Mouse (Mus musculus) limb, embryonic 13.5 days (tissue): ENCODE data around the gene Per1. TPM values are rescaled to one million over a fixed set of nuclear protein-coding genes. Genes with fewer than 3 reads are reported as not detected.

Experiments
- ATAC-seq: fragments of 200-750 bp; cut with Nextera tagmentation; 2 replicates; pipeline ENCODE4 v1.8.0; 2017; ENCODE audit warnings: low read depth, moderate number of reproducible peaks, moderate TSS enrichment; ENCODE audit not compliant: low FRiP score
- H3K27ac ChIP-seq: fragments of 300-500 bp; sonication (generic); 2 replicates; pipeline ENCODE4 v1.5.1; 2015; ENCODE audit warnings: inconsistent platforms, mild to moderate bottlenecking, moderate library complexity
- H3K27me3 ChIP-seq: fragments of 300-500 bp; sonication (generic); 2 replicates; pipeline ENCODE4 v1.6.1; 2015; ENCODE audit warnings: mild to moderate bottlenecking, inconsistent platforms
- H3K36me3 ChIP-seq: fragments of 300-500 bp; sonication (generic); 2 replicates; pipeline ENCODE4 v1.6.1; 2015; ENCODE audit warnings: inconsistent platforms, mild to moderate bottlenecking, moderate library complexity
- H3K4me1 ChIP-seq: fragments of 300-500 bp; sonication (generic); 2 replicates; pipeline ENCODE4 v1.6.1; 2015; ENCODE audit warnings: inconsistent platforms
- H3K4me2 ChIP-seq: fragments of 300-500 bp; sonication (generic); replicated peaks from 2 replicates; pipeline ENCODE4 v1.6.1; 2015; ENCODE audit warnings: inconsistent platforms, mild to moderate bottlenecking, moderate library complexity
- H3K4me3 ChIP-seq: fragments of 300-500 bp; sonication (generic); 2 replicates; pipeline ENCODE4 v1.5.1; 2015; ENCODE audit warnings: moderate library complexity, mild to moderate bottlenecking, inconsistent platforms
- H3K9ac ChIP-seq: fragments of 300-500 bp; sonication (generic); 2 replicates; pipeline ENCODE4 v1.6.1; 2015; ENCODE audit warnings: mild to moderate bottlenecking, inconsistent platforms
- H3K9me3 ChIP-seq: fragments of 300-500 bp; sonication (generic); 2 replicates; pipeline ENCODE4 v1.6.1; 2016; ENCODE audit warnings: inconsistent platforms
- WGBS: fragments of 180-500 bp; shearing (Covaris S2); methylation state at CpG from one replicate; pipeline ENCODE4 v1.1.7; 2015; 5-methylcytosine and 5-hydroxymethylcytosine counted together
- polyA plus RNA-seq: library from polyadenylated mRNA; unstranded; fragments of >200 nt; fragmentation: Nextera tagmentation; extraction: Ambion mirVana; gene quantifications from 2 replicates; pipeline ENCODE4 v1.2.1, GENCODE M21; 2015

Gene Per1
- polyA plus RNA-seq, 1 experiment from 2014 or later: 12.0 TPM

DNA sequence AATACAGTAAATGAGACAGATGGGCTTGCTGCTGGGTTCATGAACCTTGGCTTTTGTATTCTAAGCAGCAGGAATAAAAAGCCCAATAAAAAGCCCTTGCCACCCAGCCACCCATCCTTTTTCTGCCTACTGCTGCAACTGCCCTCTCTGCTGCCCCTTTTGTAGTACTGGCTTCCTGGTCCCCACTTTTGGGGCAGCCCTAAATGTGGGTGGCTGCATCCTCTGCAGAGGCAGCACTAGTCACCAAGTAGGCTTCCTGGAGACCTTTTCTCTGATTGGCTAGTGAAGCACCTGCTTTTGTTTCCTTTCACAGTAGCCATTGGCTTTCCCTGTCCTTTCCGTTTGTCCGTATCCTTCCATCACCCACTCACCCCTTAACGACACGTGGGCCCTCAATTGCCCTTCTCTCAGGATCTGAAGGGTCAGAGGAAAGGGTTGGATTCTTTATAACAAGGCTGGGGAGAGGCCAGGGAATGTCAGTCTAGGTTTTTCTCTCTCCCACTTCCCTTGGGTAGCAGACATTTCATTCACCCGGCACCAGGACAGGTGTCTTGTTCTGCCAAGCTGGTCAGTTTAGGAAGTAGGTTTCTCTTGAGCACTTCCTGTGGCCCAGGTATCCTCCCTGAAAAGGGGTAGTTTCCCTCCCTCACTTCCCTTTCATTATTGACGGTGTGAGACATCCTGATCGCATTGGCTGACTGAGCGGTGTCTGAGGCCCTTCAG, 3.2 kb downstream of the Per1 start:
- Histone ChIP-seq H3K27ac (peak overlapping the region; percentile 92), H3K27me3 (no peaks in the 10 kb centered on the region), H3K36me3 (peaks cover 27% of the 10 kb centered on the region), H3K4me3 (peak overlapping the region; percentile 69), H3K9ac (peak overlapping the region; percentile 72), H3K4me2 (peak overlapping the region; percentile 98), H3K9me3 (no peaks in the 10 kb centered on the region), H3K4me1 (peaks cover 54% of the 10 kb centered on the region)
- WGBS: 22% methylated on average over 8 of the region's 8 CpGs
- no peak for ATAC-seq

DNA sequence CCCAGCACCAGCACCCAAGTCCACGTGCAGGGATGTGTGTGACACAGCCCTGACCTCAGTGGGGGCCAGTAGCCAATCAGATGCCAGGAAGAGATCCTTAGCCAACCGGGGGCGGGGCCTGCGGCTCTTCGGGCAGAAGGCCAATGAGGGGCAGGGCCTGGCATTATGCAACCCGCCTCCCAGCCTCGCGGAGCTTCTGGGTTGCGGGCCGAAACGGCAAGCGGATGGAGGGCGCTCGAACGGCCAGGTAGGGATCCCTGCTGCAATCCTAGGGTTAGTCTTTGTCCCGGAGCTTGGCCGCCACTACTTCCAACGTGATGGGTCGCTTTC, 3.7 kb downstream of the Per1 start:
- H3K4me2 ChIP-seq: peak overlapping the region; percentile 98
- H3K36me3 ChIP-seq: peaks cover 33% of the 10 kb centered on the region
- peak overlapping the region; percentile 72 for H3K9ac ChIP-seq
- under 1% methylated on average over 19 of the region's 19 CpGs for WGBS
- H3K4me1 ChIP-seq: peaks cover 54% of the 10 kb centered on the region
- H3K27me3 ChIP-seq: no peaks in the 10 kb centered on the region
- ATAC-seq: no peak
- H3K9me3 ChIP-seq: no peaks in the 10 kb centered on the region
- peak overlapping the region; percentile 92 for H3K27ac ChIP-seq
- peak overlapping the region; percentile 69 for H3K4me3 ChIP-seq

DNA sequence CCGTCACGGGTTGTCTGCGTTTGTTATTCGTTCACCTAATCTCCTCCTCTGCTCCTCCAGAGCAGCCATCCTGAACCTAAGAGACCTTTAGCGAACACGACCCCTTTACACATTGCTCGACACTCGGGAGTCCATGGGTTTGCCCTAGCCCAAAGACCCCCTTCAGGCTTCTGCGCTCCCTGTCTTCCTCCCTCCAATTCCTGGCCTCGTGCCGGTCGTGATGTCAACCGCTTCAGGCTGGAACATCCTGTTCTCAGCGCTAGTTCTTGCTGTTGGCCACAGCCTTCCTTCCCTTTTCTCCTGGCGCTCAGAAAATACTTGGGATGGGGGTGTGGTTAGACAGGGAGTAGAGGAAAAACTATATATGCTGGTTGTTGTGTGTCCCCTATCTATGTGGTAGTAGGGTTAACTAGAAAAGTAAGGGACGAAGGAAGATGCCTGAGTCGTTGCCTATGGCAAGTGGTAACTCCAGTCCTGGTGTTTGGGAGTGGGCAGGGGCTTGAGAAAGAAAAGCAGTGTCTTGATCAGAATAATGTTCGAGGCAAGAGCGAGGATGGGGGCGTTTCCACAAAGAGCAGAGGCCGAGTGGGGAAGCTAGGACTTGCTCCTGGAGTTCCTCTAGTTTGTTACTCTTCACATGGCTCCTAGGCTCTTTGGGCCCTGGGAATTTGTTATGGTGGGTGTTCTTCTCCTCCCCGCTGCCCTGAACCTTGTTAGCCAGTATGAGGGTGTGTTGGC, 4.3 kb downstream of the Per1 start:
- Histone ChIP-seq H3K27me3 (no peaks in the 10 kb centered on the region), H3K4me3 (peak overlapping the region; percentile 69), H3K4me2 (peak overlapping the region; percentile 98), H3K9ac (peak overlapping the region; percentile 72), H3K9me3 (no peaks in the 10 kb centered on the region), H3K36me3 (peaks cover 39% of the 10 kb centered on the region), H3K4me1 (peaks cover 52% of the 10 kb centered on the region), H3K27ac (peak overlapping the region; percentile 92)
- WGBS: 1% methylated on average over 22 of the region's 22 CpGs
- no peak for ATAC-seq

DNA sequence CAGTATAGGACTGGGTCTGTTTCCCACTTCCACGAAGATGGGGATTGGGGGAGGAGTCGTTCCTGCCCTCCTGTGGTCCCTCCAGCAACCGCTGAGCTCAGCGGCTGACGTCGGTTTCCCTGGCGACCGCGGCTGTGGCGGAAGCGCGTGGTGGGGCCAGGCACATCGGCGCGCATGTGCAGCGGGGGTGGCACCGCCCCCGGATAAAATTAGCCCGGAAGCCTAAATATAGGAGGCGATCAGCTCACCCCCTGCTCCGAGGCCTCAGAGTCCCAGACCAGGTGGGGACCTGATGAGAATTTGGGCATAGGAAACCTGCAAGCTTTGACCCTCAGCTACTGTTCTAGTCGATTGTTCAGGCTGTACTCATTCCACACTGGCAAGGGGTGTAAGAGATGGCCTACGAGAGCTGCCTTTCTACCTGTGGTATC, 4.9 kb downstream of the Per1 start:
- Histone ChIP-seq H3K36me3 (peaks cover 45% of the 10 kb centered on the region), H3K4me2 (peak overlapping the region; percentile 98), H3K4me3 (peak overlapping the region; percentile 69), H3K27me3 (no peaks in the 10 kb centered on the region), H3K9me3 (no peaks in the 10 kb centered on the region), H3K27ac (peak overlapping the region; percentile 92; the same call in 1 of the 2 replicates), H3K4me1 (peaks cover 50% of the 10 kb centered on the region), H3K9ac (peak overlapping the region; percentile 72)
- WGBS: 1% methylated on average over 23 of the region's 23 CpGs
- ATAC-seq: peak; percentile 7; the same call in 1 of the 2 replicates

DNA sequence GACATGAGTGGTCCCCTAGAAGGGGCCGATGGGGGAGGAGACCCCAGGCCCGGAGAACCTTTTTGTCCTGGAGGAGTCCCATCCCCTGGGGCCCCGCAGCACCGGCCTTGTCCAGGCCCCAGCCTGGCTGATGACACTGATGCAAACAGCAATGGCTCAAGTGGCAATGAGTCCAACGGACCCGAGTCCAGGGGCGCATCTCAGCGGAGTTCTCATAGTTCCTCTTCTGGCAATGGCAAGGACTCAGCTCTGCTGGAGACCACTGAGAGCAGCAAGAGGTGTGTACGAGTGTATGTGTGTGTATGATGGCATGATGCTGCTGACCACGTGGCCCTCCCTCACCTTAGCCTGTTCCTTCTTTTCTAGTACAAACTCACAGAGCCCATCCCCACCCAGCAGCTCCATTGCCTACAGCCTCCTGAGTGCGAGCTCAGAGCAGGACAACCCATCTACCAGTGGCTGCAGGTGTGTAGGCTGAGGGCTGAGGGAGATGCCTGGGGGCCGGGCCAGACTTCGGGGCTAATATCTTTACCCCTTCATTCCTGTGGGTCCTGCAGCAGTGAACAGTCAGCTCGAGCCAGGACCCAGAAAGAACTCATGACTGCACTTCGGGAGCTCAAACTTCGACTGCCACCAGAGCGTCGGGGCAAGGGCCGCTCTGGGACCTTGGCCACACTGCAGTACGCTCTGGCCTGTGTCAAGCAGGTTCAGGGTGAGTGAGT, 5.8 kb downstream of the Per1 start:
- peak overlapping the region; percentile 72 for H3K9ac ChIP-seq
- H3K27ac ChIP-seq: peak overlapping the region; percentile 74; the same call in 1 of the 2 replicates
- no peak for ATAC-seq
- 91% methylated on average over 20 of the region's 20 CpGs for WGBS
- H3K27me3 ChIP-seq: no peaks in the 10 kb centered on the region
- no peaks in the 10 kb centered on the region for H3K9me3 ChIP-seq
- peak overlapping the region; percentile 98 for H3K4me2 ChIP-seq
- H3K4me1 ChIP-seq: peaks cover 46% of the 10 kb centered on the region
- H3K36me3 ChIP-seq: peaks cover 53% of the 10 kb centered on the region
- peak overlapping the region; percentile 69 for H3K4me3 ChIP-seq

DNA sequence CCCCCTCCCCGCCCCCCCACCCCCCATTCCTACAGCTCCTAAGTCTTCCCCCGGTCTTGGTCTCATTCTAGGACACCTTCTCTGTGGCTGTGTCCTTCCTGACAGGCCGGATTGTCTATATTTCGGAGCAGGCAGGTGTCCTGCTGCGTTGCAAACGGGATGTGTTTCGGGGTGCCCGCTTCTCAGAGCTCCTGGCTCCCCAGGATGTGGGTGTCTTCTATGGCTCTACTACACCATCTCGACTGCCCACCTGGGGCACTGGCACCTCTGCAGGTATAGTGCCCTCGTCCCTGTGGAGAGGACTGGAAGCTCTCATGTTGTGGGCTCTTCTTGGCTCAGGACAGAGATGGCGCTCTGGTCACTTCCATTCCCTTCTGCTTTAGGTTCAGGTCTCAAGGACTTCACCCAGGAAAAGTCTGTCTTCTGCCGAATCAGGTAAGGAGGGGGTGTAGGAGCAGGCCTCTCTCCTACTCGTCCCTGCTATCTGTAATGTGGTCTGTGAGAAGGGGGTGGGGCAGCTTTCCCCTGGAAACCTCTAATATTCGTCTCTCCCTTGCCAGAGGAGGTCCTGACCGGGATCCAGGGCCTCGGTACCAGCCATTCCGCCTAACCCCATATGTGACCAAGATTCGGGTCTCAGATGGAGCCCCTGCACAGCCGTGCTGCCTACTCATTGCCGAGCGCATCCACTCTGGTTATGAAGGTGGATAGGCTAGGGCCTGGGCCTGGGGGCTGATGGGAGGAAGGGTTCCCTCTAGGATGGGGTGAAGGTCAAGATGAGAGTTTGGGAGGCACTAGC, 6.8 kb downstream of the Per1 start:
- ATAC-seq: no peak
- no peak overlapping the region for H3K9ac ChIP-seq
- peaks cover 64% of the 10 kb centered on the region for H3K36me3 ChIP-seq
- H3K4me1 ChIP-seq: peaks cover 36% of the 10 kb centered on the region
- H3K9me3 ChIP-seq: no peaks in the 10 kb centered on the region
- no peak overlapping the region for H3K27ac ChIP-seq
- no peak overlapping the region for H3K4me3 ChIP-seq
- WGBS: 90% methylated on average over 21 of the region's 21 CpGs
- H3K4me2 ChIP-seq: no peak overlapping the region
- no peaks in the 10 kb centered on the region for H3K27me3 ChIP-seq

DNA sequence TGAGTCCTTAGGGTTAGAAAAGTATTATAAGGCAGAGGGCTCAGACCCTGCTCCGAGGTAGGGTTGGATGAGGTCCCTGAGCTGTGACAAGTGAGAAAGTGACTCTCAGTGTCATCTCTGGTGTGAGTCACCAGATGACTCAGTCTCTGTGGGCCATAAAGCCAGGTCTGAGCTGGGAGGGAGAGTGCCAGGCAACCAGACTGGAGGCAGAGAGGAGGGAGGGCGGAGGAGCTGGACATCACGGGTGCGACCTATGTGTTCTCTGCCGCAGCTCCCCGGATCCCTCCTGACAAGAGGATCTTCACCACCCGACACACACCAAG, 7.3 kb downstream of the Per1 start:
- no peak overlapping the region for H3K4me3 ChIP-seq
- H3K36me3 ChIP-seq: peaks cover 69% of the 10 kb centered on the region
- H3K4me1 ChIP-seq: peaks cover 32% of the 10 kb centered on the region
- no peaks in the 10 kb centered on the region for H3K27me3 ChIP-seq
- H3K27ac ChIP-seq: no peak overlapping the region
- WGBS: 95% methylated on average over 7 of the region's 7 CpGs
- H3K9ac ChIP-seq: no peak overlapping the region
- no peaks in the 10 kb centered on the region for H3K9me3 ChIP-seq
- ATAC-seq: no peak
- H3K4me2 ChIP-seq: no peak overlapping the region

DNA sequence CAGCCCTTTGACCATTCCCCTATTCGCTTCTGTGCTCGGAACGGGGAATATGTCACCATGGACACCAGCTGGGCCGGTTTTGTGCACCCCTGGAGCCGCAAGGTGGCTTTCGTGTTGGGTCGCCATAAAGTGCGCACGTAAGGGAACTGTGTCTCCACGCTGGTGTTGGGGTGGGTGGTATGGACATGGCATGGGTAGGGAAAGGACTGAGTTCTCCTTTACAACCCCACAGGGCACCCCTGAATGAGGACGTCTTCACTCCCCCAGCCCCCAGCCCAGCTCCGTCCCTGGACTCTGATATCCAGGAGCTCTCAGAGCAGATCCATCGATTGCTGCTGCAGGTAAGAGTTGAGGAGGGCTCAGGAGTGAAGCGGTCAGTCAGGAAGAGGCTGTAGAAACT, 8.1 kb downstream of the Per1 start:
- Histone ChIP-seq H3K36me3 (peaks cover 77% of the 10 kb centered on the region), H3K4me1 (peaks cover 24% of the 10 kb centered on the region), H3K4me3 (no peak overlapping the region), H3K27me3 (no peaks in the 10 kb centered on the region), H3K27ac (no peak overlapping the region), H3K9ac (no peak overlapping the region), H3K9me3 (no peaks in the 10 kb centered on the region), H3K4me2 (no peak overlapping the region)
- 95% methylated on average over 14 of the region's 14 CpGs for WGBS
- ATAC-seq: no peak

DNA sequence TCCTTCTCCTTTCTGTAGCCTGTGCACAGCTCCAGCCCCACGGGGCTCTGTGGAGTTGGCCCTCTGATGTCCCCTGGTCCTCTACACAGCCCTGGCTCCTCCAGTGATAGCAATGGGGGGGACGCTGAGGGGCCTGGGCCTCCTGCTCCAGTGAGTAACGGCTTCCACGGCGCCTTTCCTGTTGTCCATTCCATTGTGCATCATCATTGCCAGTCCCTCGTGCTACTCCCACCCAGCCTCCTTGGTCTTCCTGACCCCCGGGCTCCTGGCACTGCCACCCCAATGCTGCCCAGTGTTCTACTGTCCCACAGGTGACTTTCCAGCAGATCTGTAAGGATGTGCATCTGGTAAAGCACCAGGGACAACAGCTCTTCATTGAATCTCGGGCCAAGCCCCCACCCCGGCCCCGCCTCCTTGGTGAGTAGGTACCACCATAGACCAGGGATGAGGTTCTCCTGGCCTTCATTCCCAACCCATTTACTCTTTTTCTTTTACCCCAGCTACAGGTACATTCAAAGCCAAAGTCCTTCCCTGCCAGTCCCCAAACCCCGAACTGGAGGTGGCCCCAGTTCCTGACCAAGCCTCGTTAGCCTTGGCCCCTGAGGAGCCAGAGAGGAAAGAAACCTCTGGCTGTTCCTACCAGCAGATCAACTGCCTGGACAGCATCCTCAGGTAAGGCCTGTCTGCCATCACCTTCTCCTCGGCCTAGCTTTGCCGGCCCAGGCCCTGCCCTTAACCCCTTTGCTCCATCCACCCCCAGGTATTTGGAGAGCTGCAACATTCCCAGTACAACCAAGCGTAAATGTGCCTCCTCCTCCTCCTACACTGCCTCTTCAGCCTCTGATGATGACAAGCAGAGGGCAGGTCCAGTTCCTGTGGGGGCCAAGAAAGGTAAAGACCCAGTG, 8.8 kb downstream of the Per1 start:
- Histone ChIP-seq H3K27me3 (no peaks in the 10 kb centered on the region), H3K9ac (no peak overlapping the region), H3K9me3 (no peaks in the 10 kb centered on the region), H3K4me2 (no peak overlapping the region), H3K27ac (no peak overlapping the region), H3K36me3 (peaks cover 83% of the 10 kb centered on the region), H3K4me3 (no peak overlapping the region), H3K4me1 (peaks cover 18% of the 10 kb centered on the region)
- ATAC-seq: no peak
- WGBS: 90% methylated on average over 15 of the region's 15 CpGs

DNA sequence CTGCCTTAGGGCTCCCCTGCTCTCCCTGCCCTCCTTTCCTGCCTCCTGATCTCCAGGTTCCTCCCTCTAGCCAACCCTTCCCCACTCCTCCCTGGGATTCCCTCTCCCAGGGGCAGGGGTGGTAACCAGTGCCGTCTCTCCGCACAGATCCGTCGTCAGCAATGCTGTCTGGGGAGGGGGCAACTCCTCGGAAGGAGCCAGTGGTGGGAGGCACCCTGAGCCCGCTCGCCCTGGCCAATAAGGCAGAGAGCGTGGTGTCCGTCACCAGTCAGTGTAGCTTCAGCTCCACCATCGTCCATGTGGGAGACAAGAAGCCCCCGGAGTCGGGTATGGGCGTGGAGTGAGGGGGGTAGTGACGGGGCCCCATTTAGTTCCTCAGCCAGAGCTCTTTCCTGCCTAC, 9.5 kb downstream of the Per1 start:
- Histone ChIP-seq H3K4me1 (peaks cover 13% of the 10 kb centered on the region), H3K36me3 (peaks cover 90% of the 10 kb centered on the region), H3K9ac (no peak overlapping the region), H3K27me3 (no peaks in the 10 kb centered on the region), H3K27ac (no peak overlapping the region), H3K4me3 (no peak overlapping the region), H3K9me3 (no peaks in the 10 kb centered on the region), H3K4me2 (no peak overlapping the region)
- WGBS: 90% methylated on average over 14 of the region's 14 CpGs
- ATAC-seq: no peak

DNA sequence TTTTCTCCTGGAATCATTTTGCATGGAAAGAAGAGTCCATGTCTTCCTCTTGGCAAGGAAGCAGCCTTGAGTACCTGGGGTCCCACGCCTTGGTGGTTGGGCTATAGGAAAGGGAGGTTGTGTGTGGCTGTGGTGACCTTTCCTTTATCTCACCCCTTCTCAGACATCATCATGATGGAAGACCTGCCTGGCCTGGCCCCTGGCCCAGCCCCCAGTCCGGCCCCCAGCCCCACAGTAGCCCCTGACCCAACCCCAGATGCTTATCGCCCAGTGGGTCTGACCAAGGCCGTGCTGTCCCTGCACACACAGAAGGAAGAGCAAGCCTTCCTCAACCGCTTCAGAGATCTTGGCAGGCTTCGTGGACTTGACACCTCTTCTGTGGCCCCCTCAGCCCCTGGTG, 10.2 kb downstream of the Per1 start:
- Histone ChIP-seq H3K4me1 (peaks cover 14% of the 10 kb centered on the region), H3K27ac (no peak overlapping the region), H3K9me3 (no peaks in the 10 kb centered on the region), H3K27me3 (no peaks in the 10 kb centered on the region), H3K36me3 (peaks cover 94% of the 10 kb centered on the region), H3K9ac (no peak overlapping the region), H3K4me3 (no peak overlapping the region), H3K4me2 (no peak overlapping the region)
- 88% methylated on average over 6 of the region's 6 CpGs for WGBS
- no peak for ATAC-seq
